Mouse (Mus musculus): ENCODE measurements at regions not wholly inside any gene's neighbourhood (a gene's known extent, or its start where the extent isn't known, plus 50 kb on each side); places are given as distances from the start of the nearest gene placed in this dataset.

DNA sequence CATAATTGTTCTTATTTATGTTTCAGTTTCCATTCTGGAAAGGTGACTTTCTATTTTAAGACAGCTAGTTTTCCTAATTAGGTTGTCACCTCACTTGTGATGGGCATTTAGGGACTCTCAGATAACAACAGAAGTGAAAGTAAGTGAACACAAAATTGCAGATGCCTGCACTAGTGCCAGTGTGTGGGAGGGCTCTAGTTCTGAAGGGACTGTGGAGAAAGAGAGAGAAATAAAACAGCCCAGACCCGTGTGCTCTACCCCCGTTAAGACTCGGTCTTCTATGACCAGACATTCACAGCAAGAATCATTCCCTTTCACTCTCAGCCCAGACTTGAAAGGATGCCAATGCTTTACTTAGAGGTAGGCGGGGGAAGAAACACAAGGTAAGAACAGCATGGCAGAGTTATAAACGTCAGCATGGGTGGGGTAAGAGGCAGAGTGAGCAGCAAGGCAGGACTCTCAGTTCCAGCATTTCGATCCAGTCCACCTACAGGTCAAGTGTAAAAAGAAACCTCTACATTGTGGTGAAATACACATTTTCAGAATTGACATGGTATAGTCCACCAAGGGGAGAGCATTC is 170.1 kb upstream of the Thbs1 start:
- TF ChIP-seq POLR2A (IDR thresholded peaks at IDR 0.05; ENCODE audit: low read depth, low read length) (no peak), CTCF (IDR thresholded peaks at IDR 0.05; ENCODE audit: extremely low read depth, insufficient read depth, insufficient read length, insufficient replicate concordance) (no peak)

All from spleen, adult 2 months (tissue).